Mouse (Mus musculus) heart, postnatal 14 days (tissue): ENCODE measurements around the gene Rab43. TPM values are rescaled to one million over a fixed set of nuclear protein-coding genes. Genes with fewer than 3 reads are reported as not detected.

Experiments used
- DNase-seq, 2 experiments: peaks; one replicate each; pipeline ENCODE4 v3.0.0; 2021 to 2022
- intact Hi-C: fragments of 180-260 bp; cut with DNase I; formaldehyde crosslinking; loops from one replicate; pipeline ENCODE4 v1.15.1; 2025
- total RNA-seq, 2 experiments: library from RNA; stranded (reverse); gene quantifications; 2 replicates each; pipeline ENCODE4 v1.2.3; 2021

Rab43 gene
- total RNA-seq, 2 experiments from 2014 or later: 16.7 to 17.4 TPM

- intact Hi-C loops: loop anchor here (5.0 kb wide), 1 partner anchor 49 kb away; no protein-coding TSS in a partner anchor
These were observed 973 bp downstream of the Rab43 start for GRCm38 (mm10) chr6:87810713-87811669.

GRCm38 (mm10) chr6:87810311-87810710 lies 1.7 kb downstream of the Rab43 start:
- intact Hi-C loops: loop anchor here (5.0 kb wide), 1 partner anchor 48 kb away; no protein-coding TSS in a partner anchor
- DNase-seq: no peak

More at GRCm38 (mm10) chr6:87810713-87811669, 973 bp downstream of the Rab43 start:
- DNase-seq: peak; percentile 71 to 73

- DNase-seq: no peak
- intact Hi-C loops: loop anchor here (5.0 kb wide), 1 partner anchor 47 kb away; no protein-coding TSS in a partner anchor
These were observed 2.3 kb downstream of the Rab43 start for GRCm38 (mm10) chr6:87809651-87810161.

- intact Hi-C loops: no loop called here
- no peak for DNase-seq
These were observed 2.8 kb downstream of the Rab43 start for GRCm38 (mm10) chr6:87809144-87809543.

GRCm38 (mm10) chr6:87808521-87808920 lies 3.4 kb downstream of the Rab43 start:
- intact Hi-C loops: no loop called here
- DNase-seq: no peak

- intact Hi-C loops: no loop called here
- no peak for DNase-seq
These were observed 4.1 kb downstream of the Rab43 start for GRCm38 (mm10) chr6:87807735-87808440.

- no peak for DNase-seq
- intact Hi-C loops: no loop called here
These were observed 5.1 kb downstream of the Rab43 start for GRCm38 (mm10) chr6:87806857-87807256.

- no peak for DNase-seq
- intact Hi-C loops: no loop called here
These were observed 5.9 kb downstream of the Rab43 start for GRCm38 (mm10) chr6:87806028-87806427.

GRCm38 (mm10) chr6:87805448-87805847 lies 6.5 kb downstream of the Rab43 start:
- intact Hi-C loops: no loop called here
- DNase-seq: no peak

GRCm38 (mm10) chr6:87804886-87805285 lies 7.1 kb downstream of the Rab43 start:
- intact Hi-C loops: no loop called here
- no peak for DNase-seq

- intact Hi-C loops: no loop called here
- no peak for DNase-seq
These were observed 7.9 kb downstream of the Rab43 start for GRCm38 (mm10) chr6:87804036-87804435.

- intact Hi-C loops: no loop called here
These were observed 9.5 kb downstream of the Rab43 start for GRCm38 (mm10) chr6:87802462-87802861.

GRCm38 (mm10) chr6:87799576-87799975 lies 12.4 kb downstream of the Rab43 start:
- no peak for DNase-seq
- intact Hi-C loops: no loop called here

More at GRCm38 (mm10) chr6:87802462-87802861, 9.5 kb downstream of the Rab43 start:
- no peak for DNase-seq

GRCm38 (mm10) chr6:87797321-87797720 lies 14.6 kb downstream of the Rab43 start:
- intact Hi-C loops: no loop called here
- DNase-seq: no peak

- no peak for DNase-seq
- intact Hi-C loops: no loop called here
These were observed 15.6 kb downstream of the Rab43 start for GRCm38 (mm10) chr6:87796251-87796880.

- intact Hi-C loops: no loop called here
- no peak for DNase-seq
These were observed 16.4 kb downstream of the Rab43 start for GRCm38 (mm10) chr6:87795385-87796150.

- DNase-seq: no peak
- intact Hi-C loops: no loop called here
These were observed 18.0 kb downstream of the Rab43 start for GRCm38 (mm10) chr6:87793821-87794510.

GRCm38 (mm10) chr6:87791826-87792225 lies 20.1 kb downstream of the Rab43 start:
- intact Hi-C loops: no loop called here
- no peak for DNase-seq
